Mouse (Mus musculus): Measurements from ENCODE around the gene 1700008O03Rik. TPM values are rescaled to one million over a fixed set of nuclear protein-coding genes. Genes with fewer than 3 reads are reported as not detected.

The 1700008O03Rik gene
- total RNA-seq, 2 experiments from 2014 or later, result 0.25 TPM; not detected in 1

GRCm38 (mm10) chr7:44349043-44349442 is 36.6 kb downstream of the 1700008O03Rik start:
- DNase-seq (ENCODE audit: low spot score), result no peak

- no peak for DNase-seq (ENCODE audit: low spot score)
Measured at GRCm38 (mm10) chr7:44344622-44345021, 41.0 kb downstream of the 1700008O03Rik start.

- DNase-seq (ENCODE audit: low spot score), result no peak
Measured at GRCm38 (mm10) chr7:44343459-44344015, 42.1 kb downstream of the 1700008O03Rik start.

DNA sequence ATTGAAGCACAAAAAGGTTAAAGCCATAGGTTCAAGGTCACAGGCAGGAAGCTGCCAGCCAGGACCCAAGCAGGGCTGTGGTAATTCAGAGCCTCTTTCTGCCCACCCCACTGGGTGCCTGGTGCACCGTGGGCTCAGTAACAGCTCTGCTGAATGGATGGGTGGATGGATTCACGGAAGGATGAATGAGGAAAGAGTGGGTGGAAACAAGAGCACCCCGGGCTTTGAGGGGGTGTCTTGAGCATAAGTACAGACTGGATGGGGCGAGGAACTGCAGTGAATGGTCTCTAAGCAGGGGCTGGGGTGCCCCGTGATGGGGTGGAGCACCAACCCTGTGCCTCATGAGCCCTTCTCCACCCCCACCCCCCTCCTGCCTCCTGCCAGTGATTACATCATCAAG is 43.9 kb downstream of the 1700008O03Rik start:
- DNase-seq (ENCODE audit: low spot score), result no peak

DNA sequence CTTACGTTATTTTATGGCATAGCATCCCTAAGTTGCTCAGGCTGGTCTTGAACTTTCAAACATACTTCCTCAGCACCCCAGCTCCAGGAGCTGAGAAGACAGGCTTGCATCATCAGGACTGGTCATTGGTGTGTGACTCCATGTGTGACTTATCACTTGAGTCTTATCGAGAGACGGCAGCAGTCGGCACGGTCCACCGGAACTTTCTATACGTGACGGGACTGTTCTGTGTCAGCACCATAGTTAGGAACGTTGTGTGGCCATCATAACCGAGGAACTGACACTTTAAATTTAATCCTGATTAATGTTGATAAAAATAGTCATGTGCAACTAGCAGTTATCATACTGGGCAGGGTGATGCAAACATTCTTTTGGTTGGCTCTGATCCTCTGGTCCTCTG is 44.5 kb downstream of the 1700008O03Rik start:
- no peak for DNase-seq (ENCODE audit: low spot score)

- no peak for DNase-seq (ENCODE audit: low spot score)
Measured at GRCm38 (mm10) chr7:44340226-44340625, 45.4 kb downstream of the 1700008O03Rik start.

DNA sequence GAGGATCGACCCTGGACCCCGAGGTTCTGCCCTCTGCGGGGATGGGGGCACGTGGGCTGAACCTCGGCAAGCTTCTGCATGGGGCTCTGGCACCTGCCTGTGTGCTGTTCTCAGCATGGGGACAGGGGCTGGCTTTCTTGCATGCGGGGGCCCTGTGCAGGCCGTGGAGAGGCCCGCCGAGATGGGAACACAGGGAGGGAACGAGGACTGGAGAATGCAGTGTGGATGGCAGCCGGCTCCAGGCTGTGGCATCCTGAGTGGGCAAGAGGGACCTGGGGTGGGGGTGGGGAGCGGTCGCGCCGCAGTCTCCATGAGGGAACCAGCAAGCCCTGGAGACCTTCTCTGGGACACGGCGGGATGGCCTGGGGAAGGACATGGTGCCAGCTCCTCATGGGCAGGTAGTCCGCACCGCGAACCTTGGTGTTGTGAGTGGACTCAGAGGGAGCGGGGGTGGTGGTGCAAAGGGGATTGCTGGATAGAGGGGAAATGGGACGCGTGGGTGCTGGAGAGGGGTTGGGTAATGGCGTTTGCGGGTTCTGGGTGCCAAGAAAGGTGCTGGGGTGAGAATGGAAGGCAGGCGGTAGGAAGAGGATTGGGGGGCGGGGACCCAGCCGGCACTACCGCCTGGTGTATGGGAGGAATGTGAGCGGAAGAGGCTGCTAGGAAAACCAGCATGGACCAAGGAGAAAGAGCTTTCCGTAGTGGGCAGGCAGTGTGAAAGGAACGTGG is 48.3 kb downstream of the 1700008O03Rik start:
- no peak for DNase-seq (ENCODE audit: low spot score)

GRCm38 (mm10) chr7:44336046-44337021 is 49.3 kb downstream of the 1700008O03Rik start:
- DNase-seq (ENCODE audit: low spot score), result no peak

GRCm38 (mm10) chr7:44335031-44335878 is 50.4 kb downstream of the 1700008O03Rik start:
- DNase-seq (ENCODE audit: low spot score), result no peak

DNA sequence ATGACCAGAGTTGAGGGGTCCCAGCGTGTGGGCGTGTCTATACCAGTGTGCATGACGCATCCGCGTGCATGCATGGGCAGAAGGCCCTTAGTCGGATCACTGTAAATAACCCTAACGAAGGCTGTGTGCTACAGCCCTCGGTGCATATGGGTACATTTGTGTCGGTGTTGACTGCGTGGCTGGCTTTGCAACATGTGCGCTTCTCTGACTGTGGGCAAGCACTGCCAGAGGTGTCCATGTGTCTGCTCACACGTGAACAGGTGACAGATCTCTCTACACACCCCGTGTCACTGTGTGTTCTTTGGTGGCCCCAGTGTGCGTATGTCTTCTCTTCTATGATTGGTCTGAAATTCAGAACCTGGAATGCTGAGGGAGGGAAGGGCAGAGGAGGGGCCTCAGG is 51.5 kb downstream of the 1700008O03Rik start:
- no peak for DNase-seq (ENCODE audit: low spot score)

DNA sequence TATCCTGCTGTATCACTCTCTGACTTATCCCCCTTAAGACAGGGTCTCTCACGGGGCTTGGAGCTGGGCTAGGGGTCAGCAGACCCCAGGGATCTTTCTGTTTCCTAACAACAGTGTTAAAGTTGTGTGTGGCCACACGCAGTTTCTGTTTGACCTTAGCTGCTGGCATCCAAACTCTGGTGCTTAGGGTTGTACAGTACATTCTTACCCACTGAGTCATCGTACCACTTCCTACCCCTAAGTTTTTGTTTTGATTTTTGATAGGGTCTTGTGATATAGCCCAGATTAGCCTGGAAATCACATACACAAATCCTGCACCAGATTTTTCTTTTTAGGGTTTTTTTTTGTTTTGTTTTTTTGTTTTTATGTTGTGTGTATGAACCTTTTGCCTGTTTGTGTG is 53.3 kb downstream of the 1700008O03Rik start:
- DNase-seq (ENCODE audit: low spot score), result no peak

- DNase-seq (ENCODE audit: low spot score), result no peak
Measured at GRCm38 (mm10) chr7:44326614-44327013, 59.0 kb downstream of the 1700008O03Rik start.

- DNase-seq (ENCODE audit: low spot score), result no peak
Measured at GRCm38 (mm10) chr7:44322290-44322689, 63.3 kb downstream of the 1700008O03Rik start.

DNA sequence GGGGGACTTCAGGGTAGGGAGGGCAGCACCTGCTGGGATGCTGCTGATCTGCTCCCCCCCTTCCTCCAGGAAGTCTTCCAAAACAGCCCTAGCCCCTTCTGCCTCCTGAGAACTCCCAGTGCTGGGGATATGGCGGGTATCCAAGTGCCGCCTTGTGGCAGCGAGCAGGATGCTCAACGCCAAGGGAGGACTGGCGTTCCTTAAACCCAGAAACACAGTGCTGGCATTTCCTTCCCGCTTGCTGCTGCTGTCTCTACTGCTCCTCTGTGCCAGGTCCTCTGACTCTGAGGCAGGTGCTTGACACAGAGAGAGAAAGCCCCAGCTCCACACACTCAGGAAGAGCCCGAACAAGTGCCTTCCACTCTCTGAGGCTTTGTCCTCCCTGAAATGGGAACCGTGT is 64.7 kb downstream of the 1700008O03Rik start:
- no peak for DNase-seq (ENCODE audit: low spot score)

DNA sequence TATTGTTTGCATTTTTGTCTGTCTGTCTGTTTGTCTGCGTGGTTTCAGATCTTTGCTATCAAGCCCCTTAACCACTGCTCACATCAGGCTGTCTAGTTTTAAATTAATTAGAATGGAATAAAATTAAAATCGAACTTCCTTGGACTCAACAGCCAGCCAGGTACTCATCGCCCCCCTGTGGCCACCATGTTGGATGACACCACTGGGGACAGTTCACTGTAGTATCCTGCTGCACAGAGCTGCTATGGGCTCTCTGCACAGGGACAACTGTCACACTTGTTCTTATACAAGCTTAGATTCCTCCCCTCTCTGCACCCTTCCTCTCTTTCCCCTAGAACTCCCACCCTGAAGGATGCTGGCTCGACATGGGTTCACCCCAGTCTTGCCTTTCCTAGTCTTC is 67.7 kb downstream of the 1700008O03Rik start:
- no peak for DNase-seq (ENCODE audit: low spot score)

DNA sequence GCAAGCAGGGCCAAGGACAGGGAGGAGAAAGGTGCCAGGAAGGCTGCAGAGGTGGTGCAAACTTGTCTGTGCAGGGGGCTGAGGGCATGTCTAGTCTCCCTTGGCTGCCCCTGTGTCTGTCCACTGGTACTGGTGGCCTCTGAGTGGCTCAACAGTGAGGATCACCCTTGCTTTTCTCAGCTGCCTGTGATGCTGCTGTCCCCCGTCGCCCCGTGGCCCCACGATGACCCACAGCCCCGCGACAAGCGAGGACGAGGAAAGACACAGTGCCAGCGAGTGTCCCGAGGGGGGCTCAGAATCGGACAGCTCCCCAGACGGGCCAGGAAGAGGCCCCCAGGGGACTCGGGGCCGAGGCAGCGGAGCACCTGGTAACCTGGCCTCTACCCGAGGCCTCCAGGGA is 73.1 kb downstream of the 1700008O03Rik start:
- no peak for DNase-seq (ENCODE audit: low spot score)

DNA sequence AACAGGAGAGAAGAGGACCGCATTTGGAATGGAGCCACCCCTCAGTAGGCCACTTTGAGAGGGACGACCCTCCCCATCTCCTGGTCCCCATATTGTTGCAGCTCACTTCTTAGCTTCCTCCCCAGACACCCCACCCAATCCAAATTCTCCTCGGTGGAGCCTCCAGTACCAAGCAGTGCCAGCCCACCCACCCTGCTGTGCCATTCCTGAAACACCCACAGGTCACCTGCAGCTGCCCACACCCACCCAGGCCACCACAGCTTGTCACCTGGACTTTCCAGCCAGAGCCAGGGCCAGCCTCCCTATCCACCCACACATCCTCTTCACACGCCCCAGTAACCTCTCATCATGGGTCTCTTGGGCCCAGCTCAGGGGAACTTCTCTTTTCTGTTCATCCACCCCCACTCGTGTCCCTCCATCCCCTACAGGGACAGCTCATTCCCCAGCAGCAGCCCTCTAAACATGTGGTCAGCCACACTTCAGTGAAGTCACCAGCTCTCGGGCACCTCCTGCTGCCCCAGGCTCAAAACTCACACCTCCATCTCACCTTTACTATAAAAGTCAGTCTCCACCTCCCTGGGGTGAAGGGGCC is 73.8 kb downstream of the 1700008O03Rik start:
- DNase-seq (ENCODE audit: low spot score), result no peak

DNA sequence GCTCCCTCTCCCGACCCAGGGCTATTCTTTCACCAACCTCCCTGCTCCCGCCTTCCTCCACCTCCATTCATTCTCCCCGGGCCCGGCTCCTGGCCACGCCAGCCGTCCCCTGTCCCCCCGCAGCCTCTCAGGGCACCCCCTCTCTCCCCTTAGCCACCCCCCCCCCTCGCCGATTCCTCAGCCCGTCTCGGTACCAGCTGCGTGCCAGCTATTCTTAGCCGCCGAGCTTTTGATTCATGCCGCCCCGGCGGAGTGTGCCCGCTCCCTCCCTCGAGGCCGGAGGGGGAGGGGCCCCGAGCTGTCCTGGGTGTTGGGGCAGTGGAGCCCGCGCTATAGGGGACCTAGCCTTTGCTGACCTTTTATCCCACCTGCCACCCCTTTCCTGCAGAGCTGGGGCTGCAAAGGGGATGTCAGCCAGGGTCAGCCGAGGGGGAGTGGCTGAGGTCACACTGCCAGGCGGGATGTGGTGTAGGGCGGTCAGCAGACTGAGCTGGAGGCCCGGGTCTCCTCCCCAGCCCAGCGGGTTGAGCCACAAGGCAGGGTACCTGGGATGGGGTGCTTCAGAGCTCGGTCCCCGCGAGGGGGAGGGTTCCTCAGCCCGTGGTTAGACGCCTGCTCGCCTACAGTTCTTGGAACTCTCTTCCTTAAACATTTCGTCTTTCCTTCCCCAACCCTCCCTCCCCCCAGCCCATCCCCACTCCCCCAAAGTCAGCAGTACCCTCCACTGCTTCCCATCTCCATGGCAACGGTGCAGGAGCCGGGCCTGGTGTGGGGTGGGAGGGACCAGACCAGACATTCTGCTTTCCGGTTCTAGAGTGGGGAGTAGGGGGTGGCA is 74.5 kb downstream of the 1700008O03Rik start:
- DNase-seq (ENCODE audit: low spot score), result peak; percentile 26

DNA sequence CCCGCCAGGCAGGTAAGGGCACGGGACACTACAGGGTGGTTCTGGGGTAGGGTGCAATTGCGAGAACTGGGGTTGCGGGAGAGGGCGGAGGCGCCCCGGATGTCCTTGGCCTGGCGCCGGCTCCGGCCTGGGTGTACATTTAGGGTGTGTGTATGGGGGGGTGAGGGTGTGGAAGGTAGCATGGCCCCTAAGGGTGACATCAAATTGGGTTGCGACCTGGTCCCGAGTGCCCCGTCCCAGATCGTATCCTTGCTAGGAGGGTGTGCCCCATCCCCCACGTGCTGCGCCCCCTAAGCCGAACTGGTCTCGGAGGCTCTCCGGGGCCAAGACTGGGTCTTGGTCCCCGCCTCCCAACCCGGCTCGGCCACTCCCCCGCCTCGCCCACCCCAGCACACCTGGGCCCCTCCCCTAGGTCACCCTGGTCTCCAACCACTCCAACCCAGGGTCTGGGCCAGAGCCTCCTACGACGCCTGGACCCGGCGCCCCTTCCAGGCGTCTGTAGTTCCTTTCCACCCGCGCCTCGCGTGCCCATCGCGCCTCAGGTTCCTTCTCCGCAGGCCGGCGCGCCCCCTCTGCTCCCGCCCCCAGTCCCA is 75.2 kb downstream of the 1700008O03Rik start:
- no peak for DNase-seq (ENCODE audit: low spot score)

Measured in gastrocnemius, adult 18-20 months (tissue).